Mouse (Mus musculus) liver, adult 2 months (tissue): ENCODE results near the gene Nemp1. TPM values are rescaled to one million over a fixed set of nuclear protein-coding genes. Genes with fewer than 3 reads are reported as not detected.
A peak's percentile ranks its signal among the peaks of the same experiment; 100 is the strongest.

Source experiments
- DNase-seq: peaks from one replicate; pipeline ENCODE4 v3.0.0-alpha.2; 2011; ENCODE audit warnings: low read depth, low spot score; ENCODE audit errors: extremely low read depth
- H3K27ac ChIP-seq: fragments of 200-500 bp; replicated peaks from 2 replicates; pipeline ENCODE4 v1.5.1; 2012; ENCODE audit warnings: low read depth, mild to moderate bottlenecking, control low read depth, inconsistent platforms, low read length; ENCODE audit not compliant: insufficient read depth
- H3K27me3 ChIP-seq: fragments of 200-500 bp; 2 replicates; pipeline ENCODE4 v1.6.1; 2012; ENCODE audit warnings: mild to moderate bottlenecking, moderate library complexity, low read length, inconsistent platforms; ENCODE audit not compliant: control insufficient read depth, insufficient read depth
- H3K36me3 ChIP-seq: fragments of 200-500 bp; 2 replicates; pipeline ENCODE4 v1.6.1; 2012; ENCODE audit warnings: low read length, inconsistent platforms; ENCODE audit not compliant: control insufficient read depth, insufficient read depth
- H3K4me1 ChIP-seq: fragments of 200-500 bp; 2 replicates; pipeline ENCODE4 v1.6.1; 2011; ENCODE audit warnings: low read length; ENCODE audit not compliant: control insufficient read depth, insufficient read depth
- H3K4me3 ChIP-seq: fragments of 200-500 bp; 2 replicates; pipeline ENCODE4 v1.5.1; 2011; ENCODE audit warnings: low read depth, mild to moderate bottlenecking, control low read depth, low read length, moderate library complexity; ENCODE audit not compliant: insufficient read depth
- H3K79me2 ChIP-seq: fragments of 200-500 bp; 2 replicates; pipeline ENCODE4 v1.6.1; 2012; ENCODE audit warnings: inconsistent platforms, mild to moderate bottlenecking, low read length, moderate library complexity; ENCODE audit not compliant: control insufficient read depth, insufficient read depth
- H3K9ac ChIP-seq: fragments of 200-500 bp; 2 replicates; pipeline ENCODE4 v1.6.1; 2012; ENCODE audit warnings: low read depth, mild to moderate bottlenecking, control low read depth, inconsistent platforms, low read length
- CTCF ChIP-seq: fragments of 200-500 bp; IDR thresholded peaks from 2 replicates; pipeline ENCODE4 v1.5.1; 2011; ENCODE audit warnings: low read depth, low read length, control low read depth
- POLR2A ChIP-seq: fragments of 200-500 bp; IDR thresholded peaks from 2 replicates; pipeline ENCODE4 v1.6.1; 2011; ENCODE audit warnings: low read length, control low read depth; ENCODE audit not compliant: insufficient read depth; ENCODE audit errors: extremely low read depth
- WGBS: fragments of 180-500 bp; shearing (Covaris S2); methylation state at CpG from one replicate; pipeline ENCODE4 v1.1.7; 2018; 5-methylcytosine and 5-hydroxymethylcytosine counted together
- polyA plus RNA-seq: library from polyadenylated mRNA; depleted of rRNA; stranded (reverse); fragments of >200 nt; gene quantifications from 2 replicates; pipeline ENCODE4 v1.2.3, GENCODE M21; 2012
- total RNA-seq: library from RNA; depleted of rRNA; stranded (reverse); fragments of >200 nt; gene quantifications from 2 replicates; pipeline ENCODE4 v1.2.3, GENCODE M21; 2014

The Nemp1 gene
- total and polyA plus RNA-seq, 2 experiments: 2.0 to 5.5 TPM

DNA sequence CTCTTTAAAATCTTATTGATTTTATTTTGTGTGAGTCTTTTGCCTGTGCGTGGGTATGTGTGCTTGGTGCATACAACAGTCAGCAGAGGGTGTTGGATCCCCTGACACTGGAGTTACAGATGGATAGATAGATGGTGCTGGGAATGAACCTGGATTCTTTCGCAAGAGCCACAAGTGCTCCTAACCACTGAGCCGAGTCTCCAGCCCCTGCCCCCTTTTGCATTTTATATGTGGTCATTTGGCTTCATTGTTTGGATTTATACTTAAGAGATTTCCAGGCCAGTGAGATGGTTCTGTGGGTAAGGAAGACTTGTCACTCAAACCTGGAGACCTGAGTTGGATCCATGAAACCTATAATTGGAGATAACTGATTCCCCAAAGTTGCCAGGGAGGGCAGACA is 13.2 kb downstream of the Nemp1 start:
- H3K36me3 ChIP-seq: no peaks in the 10 kb centered on the region
- no peak overlapping the region for H3K9ac ChIP-seq
- TF ChIP-seq CTCF (no peak), POLR2A (no peak)
- peaks cover 7% of the 10 kb centered on the region for H3K4me1 ChIP-seq
- H3K4me3 ChIP-seq: no peak overlapping the region
- 74% methylated on average over 3 of the region's 3 CpGs for WGBS
- no peaks in the 10 kb centered on the region for H3K27me3 ChIP-seq
- H3K27ac ChIP-seq: no peak overlapping the region
- DNase-seq: no peak
- H3K79me2 ChIP-seq: no peaks in the 10 kb centered on the region; the same call in 1 of the 2 replicates

DNA sequence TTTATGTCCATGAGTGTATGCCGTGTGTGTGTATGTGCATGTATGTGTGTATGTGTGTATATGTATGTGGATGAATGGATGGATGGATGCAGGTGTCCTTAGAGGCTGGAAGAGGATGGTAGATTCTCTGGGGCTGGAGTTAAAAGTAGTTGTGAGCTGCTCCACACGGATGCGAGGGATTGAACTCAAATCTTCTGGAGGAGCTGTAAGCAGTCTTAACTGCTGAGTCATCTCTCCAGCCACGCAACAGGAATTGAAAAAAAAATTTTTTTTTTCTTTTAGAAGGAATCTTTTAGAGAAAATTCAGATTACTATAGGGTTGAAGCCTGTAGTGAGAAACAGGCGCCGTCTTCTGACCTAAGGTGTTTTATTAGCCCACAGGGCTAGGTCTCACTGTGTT is 16.2 kb downstream of the Nemp1 start:
- no peak overlapping the region for H3K9ac ChIP-seq
- DNase-seq: no peak
- H3K27me3 ChIP-seq: no peaks in the 10 kb centered on the region
- no peaks in the 10 kb centered on the region; the same call in 1 of the 2 replicates for H3K79me2 ChIP-seq
- H3K4me1 ChIP-seq: no peaks in the 10 kb centered on the region
- H3K27ac ChIP-seq: no peak overlapping the region
- H3K36me3 ChIP-seq: no peaks in the 10 kb centered on the region
- 86% methylated on average over 6 of the region's 6 CpGs for WGBS
- TF ChIP-seq POLR2A: no peak
- TF ChIP-seq CTCF: no peak
- H3K4me3 ChIP-seq: no peak overlapping the region

DNA sequence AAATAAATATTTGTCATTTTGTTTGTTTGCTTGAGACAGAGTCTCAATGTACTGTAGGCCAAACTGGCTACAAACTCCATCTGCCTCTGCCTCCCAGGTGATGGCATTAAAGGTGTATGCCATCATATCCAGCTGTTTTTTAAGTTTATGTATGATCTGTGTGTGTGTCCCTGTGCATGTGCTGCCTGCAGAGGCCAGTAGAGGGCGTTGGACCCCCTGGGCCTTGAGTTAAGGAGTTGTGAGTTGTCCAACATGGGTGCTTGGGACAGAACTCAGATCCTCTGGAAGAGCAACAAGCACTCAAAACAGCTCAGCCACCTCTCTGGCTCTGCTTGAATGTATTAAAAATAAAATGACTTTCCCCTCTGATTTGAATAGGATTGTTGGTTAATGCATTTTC is 24.4 kb downstream of the Nemp1 start:
- no peak overlapping the region for H3K27ac ChIP-seq
- no peaks in the 10 kb centered on the region for H3K79me2 ChIP-seq
- H3K4me3 ChIP-seq: no peak overlapping the region
- H3K36me3 ChIP-seq: peaks cover 3% of the 10 kb centered on the region
- DNase-seq: no peak
- H3K4me1 ChIP-seq: no peaks in the 10 kb centered on the region
- H3K9ac ChIP-seq: no peak overlapping the region
- TF ChIP-seq CTCF (no peak), POLR2A (no peak)
- no peaks in the 10 kb centered on the region for H3K27me3 ChIP-seq
- 37% methylated on average over 1 of the region's 1 CpGs for WGBS

DNA sequence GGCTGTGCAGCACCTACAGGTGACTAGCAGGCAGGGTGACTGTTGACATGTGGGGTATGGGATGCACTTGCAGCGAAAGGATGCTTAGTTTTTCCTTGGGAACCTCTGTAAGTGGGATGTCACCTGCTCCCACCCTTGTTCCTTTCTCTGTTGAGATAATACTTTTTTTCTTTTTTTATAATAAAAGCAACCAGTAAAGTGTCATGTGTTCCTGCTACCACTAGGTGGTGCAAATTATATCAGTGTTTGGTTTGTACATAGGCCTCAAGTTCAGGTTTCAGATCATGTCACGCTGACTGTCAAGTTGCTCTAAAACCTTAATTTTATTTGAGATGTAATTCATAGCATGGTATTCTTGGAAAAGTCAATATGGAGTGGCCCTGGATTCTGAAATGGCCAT is 27.9 kb downstream of the Nemp1 start:
- peaks cover 1% of the 10 kb centered on the region; the same call in 1 of the 2 replicates for H3K36me3 ChIP-seq
- H3K27ac ChIP-seq: no peak overlapping the region
- H3K79me2 ChIP-seq: no peaks in the 10 kb centered on the region
- H3K4me1 ChIP-seq: no peaks in the 10 kb centered on the region
- H3K9ac ChIP-seq: no peak overlapping the region
- DNase-seq: peak; percentile 39
- 41% methylated on average over 2 of the region's 2 CpGs for WGBS
- no peak overlapping the region for H3K4me3 ChIP-seq
- TF ChIP-seq POLR2A (no peak), CTCF (peak; percentile 47)
- H3K27me3 ChIP-seq: no peaks in the 10 kb centered on the region

DNA sequence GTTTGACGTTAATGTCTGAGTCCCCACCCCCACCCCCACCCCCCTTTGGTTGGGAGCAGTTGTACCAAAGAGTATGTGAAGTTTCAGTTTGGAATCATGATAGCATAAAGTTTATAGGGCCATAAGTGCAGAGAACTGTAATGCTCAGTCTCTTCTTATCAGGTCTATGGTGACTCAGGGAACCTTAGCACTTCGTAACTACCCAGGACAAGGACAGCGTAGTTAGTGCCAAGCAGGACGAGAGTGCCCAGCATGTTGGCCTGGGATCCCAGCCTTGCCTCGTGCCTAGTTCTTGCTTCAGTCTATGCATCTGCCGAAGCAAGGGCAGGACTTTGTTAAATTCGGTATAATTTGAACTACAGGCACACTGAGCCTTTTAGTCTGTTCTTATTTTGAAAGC is 29.1 kb downstream of the Nemp1 start:
- no peak for DNase-seq
- Histone ChIP-seq H3K27ac (no peak overlapping the region), H3K27me3 (no peaks in the 10 kb centered on the region), H3K4me3 (no peak overlapping the region), H3K9ac (no peak overlapping the region), H3K36me3 (peaks cover 1% of the 10 kb centered on the region; the same call in 1 of the 2 replicates), H3K4me1 (no peaks in the 10 kb centered on the region), H3K79me2 (no peaks in the 10 kb centered on the region)
- WGBS: 95% methylated on average over 7 of the region's 7 CpGs
- no peak for TF ChIP-seq CTCF
- TF ChIP-seq POLR2A: no peak

DNA sequence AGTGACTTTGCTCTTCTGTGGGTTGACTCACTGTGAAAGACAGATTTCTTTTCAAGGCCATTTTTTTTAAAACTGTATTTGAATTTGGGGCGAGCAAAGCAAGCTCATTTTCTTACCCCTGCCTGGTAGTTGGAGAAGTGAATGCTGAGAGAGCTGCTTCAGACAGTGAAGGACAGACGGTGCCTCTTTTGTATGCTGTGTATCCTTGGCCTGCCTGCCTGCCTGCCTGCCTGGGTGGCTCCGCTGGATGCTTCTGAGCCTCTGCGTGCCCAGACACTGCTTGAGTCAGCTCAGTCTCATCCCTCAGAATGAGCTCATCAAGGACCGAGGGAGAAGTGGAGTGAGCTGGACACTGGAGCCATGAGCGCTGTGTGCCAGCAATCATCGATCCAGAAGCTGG is 32.3 kb downstream of the Nemp1 start:
- Histone ChIP-seq H3K79me2 (no peaks in the 10 kb centered on the region), H3K27ac (no peak overlapping the region), H3K36me3 (peaks cover 1% of the 10 kb centered on the region; the same call in 1 of the 2 replicates), H3K4me1 (no peaks in the 10 kb centered on the region), H3K27me3 (no peaks in the 10 kb centered on the region), H3K9ac (no peak overlapping the region), H3K4me3 (no peak overlapping the region)
- DNase-seq: no peak
- TF ChIP-seq POLR2A (no peak), CTCF (no peak)
- 96% methylated on average over 7 of the region's 7 CpGs for WGBS
